Mouse (Mus musculus): Measurements from ENCODE around the gene Eif2d. TPM values are rescaled to one million over a fixed set of nuclear protein-coding genes. Genes with fewer than 3 reads are reported as not detected.

The Eif2d gene
- polyA plus RNA-seq, 1 experiment from 2014 or later = 51.1 TPM

- no peak for ATAC-seq
- 69% methylated on average over 2 of the region's 2 CpGs for WGBS
- H3K9ac ChIP-seq (ENCODE audit: low read depth, low read length) = no peak overlapping the region
- 0 out of 2 replicates have a peak, but pooled peaks cover 6% of the 10 kb centered on the region for H3K4me1 ChIP-seq (ENCODE audit: control insufficient read depth, insufficient read depth, low read length)
- H3K4me3 ChIP-seq (ENCODE audit: low read depth, low read length) = no peak overlapping the region
- H3K27ac ChIP-seq (ENCODE audit: low read length) = no peak overlapping the region
- no peaks in the 10 kb centered on the region for H3K27me3 ChIP-seq (ENCODE audit: control insufficient read depth, insufficient read depth, low read depth, low read length)
- H3K4me2 ChIP-seq (ENCODE audit: low read length) = no peak overlapping the region
- no peaks in the 10 kb centered on the region for H3K9me3 ChIP-seq (replicated peaks; ENCODE audit: control insufficient read depth, low read length, poor library complexity, severe bottlenecking)
- no peaks in the 10 kb centered on the region for H3K36me3 ChIP-seq (ENCODE audit: control insufficient read depth, insufficient read depth, low read length)
Measured at GRCm38 (mm10) chr1:131119026-131119425, 34.0 kb upstream of the Eif2d start.

GRCm38 (mm10) chr1:131121987-131122386 lies 31.0 kb upstream of the Eif2d start:
- no peak for ATAC-seq
- Histone ChIP-seq H3K4me1 (ENCODE audit: control insufficient read depth, insufficient read depth, low read length) (0 out of 2 replicates have a peak, but pooled peaks cover 1% of the 10 kb centered on the region), H3K27me3 (ENCODE audit: control insufficient read depth, insufficient read depth, low read depth, low read length) (no peaks in the 10 kb centered on the region), H3K4me3 (ENCODE audit: low read depth, low read length) (no peak overlapping the region), H3K36me3 (ENCODE audit: control insufficient read depth, insufficient read depth, low read length) (peaks cover 11% of the 10 kb centered on the region; the same call in 1 of the 2 replicates), H3K9me3 (replicated peaks; ENCODE audit: control insufficient read depth, low read length, poor library complexity, severe bottlenecking) (no peaks in the 10 kb centered on the region), H3K9ac (ENCODE audit: low read depth, low read length) (no peak overlapping the region), H3K27ac (ENCODE audit: low read length) (no peak overlapping the region), H3K4me2 (ENCODE audit: low read length) (no peak overlapping the region)
- WGBS = 36% methylated on average over 3 of the region's 3 CpGs

- H3K36me3 ChIP-seq (ENCODE audit: control insufficient read depth, insufficient read depth, low read length) = peaks cover 20% of the 10 kb centered on the region
- H3K4me3 ChIP-seq (ENCODE audit: low read depth, low read length) = no peak overlapping the region
- ATAC-seq = no peak
- no peak overlapping the region for H3K27ac ChIP-seq (ENCODE audit: low read length)
- WGBS = 70% methylated on average over 10 of the region's 10 CpGs
- H3K9me3 ChIP-seq (replicated peaks; ENCODE audit: control insufficient read depth, low read length, poor library complexity, severe bottlenecking) = no peaks in the 10 kb centered on the region
- H3K4me2 ChIP-seq (ENCODE audit: low read length) = no peak overlapping the region
- no peak overlapping the region for H3K9ac ChIP-seq (ENCODE audit: low read depth, low read length)
- no peaks in the 10 kb centered on the region for H3K27me3 ChIP-seq (ENCODE audit: control insufficient read depth, insufficient read depth, low read depth, low read length)
- H3K4me1 ChIP-seq (ENCODE audit: control insufficient read depth, insufficient read depth, low read length) = no peaks in the 10 kb centered on the region
Measured at GRCm38 (mm10) chr1:131123522-131124265, 29.3 kb upstream of the Eif2d start.

GRCm38 (mm10) chr1:131125987-131126744 lies 26.8 kb upstream of the Eif2d start:
- no peak overlapping the region for H3K9ac ChIP-seq (ENCODE audit: low read depth, low read length)
- H3K4me1 ChIP-seq (ENCODE audit: control insufficient read depth, insufficient read depth, low read length) = no peaks in the 10 kb centered on the region
- no peaks in the 10 kb centered on the region for H3K27me3 ChIP-seq (ENCODE audit: control insufficient read depth, insufficient read depth, low read depth, low read length)
- H3K4me3 ChIP-seq (ENCODE audit: low read depth, low read length) = no peak overlapping the region
- no peak overlapping the region for H3K27ac ChIP-seq (ENCODE audit: low read length)
- H3K4me2 ChIP-seq (ENCODE audit: low read length) = no peak overlapping the region
- 87% methylated on average over 11 of the region's 11 CpGs for WGBS
- no peaks in the 10 kb centered on the region for H3K9me3 ChIP-seq (replicated peaks; ENCODE audit: control insufficient read depth, low read length, poor library complexity, severe bottlenecking)
- peaks cover 40% of the 10 kb centered on the region for H3K36me3 ChIP-seq (ENCODE audit: control insufficient read depth, insufficient read depth, low read length)
- ATAC-seq = no peak

- no peaks in the 10 kb centered on the region for H3K9me3 ChIP-seq (replicated peaks; ENCODE audit: control insufficient read depth, low read length, poor library complexity, severe bottlenecking)
- peaks cover 32% of the 10 kb centered on the region for H3K4me1 ChIP-seq (ENCODE audit: control insufficient read depth, insufficient read depth, low read length)
- H3K27ac ChIP-seq (ENCODE audit: low read length) = no peak overlapping the region
- H3K9ac ChIP-seq (ENCODE audit: low read depth, low read length) = no peak overlapping the region
- H3K36me3 ChIP-seq (ENCODE audit: control insufficient read depth, insufficient read depth, low read length) = peaks cover 15% of the 10 kb centered on the region
- ATAC-seq = no peak
- H3K4me2 ChIP-seq (ENCODE audit: low read length) = peak overlapping the region; percentile 2; the same call in 1 of the 2 replicates
- H3K4me3 ChIP-seq (ENCODE audit: low read depth, low read length) = no peak overlapping the region
- 27% methylated on average over 6 of the region's 6 CpGs for WGBS
- no peaks in the 10 kb centered on the region for H3K27me3 ChIP-seq (ENCODE audit: control insufficient read depth, insufficient read depth, low read depth, low read length)
Measured at GRCm38 (mm10) chr1:131134231-131134630, 18.8 kb upstream of the Eif2d start.

GRCm38 (mm10) chr1:131134942-131135522 lies 17.9 kb upstream of the Eif2d start:
- Histone ChIP-seq H3K9ac (ENCODE audit: low read depth, low read length) (no peak overlapping the region), H3K36me3 (ENCODE audit: control insufficient read depth, insufficient read depth, low read length) (peaks cover 7% of the 10 kb centered on the region; the same call in 1 of the 2 replicates), H3K9me3 (replicated peaks; ENCODE audit: control insufficient read depth, low read length, poor library complexity, severe bottlenecking) (no peaks in the 10 kb centered on the region), H3K4me1 (ENCODE audit: control insufficient read depth, insufficient read depth, low read length) (peaks cover 34% of the 10 kb centered on the region), H3K4me3 (ENCODE audit: low read depth, low read length) (no peak overlapping the region), H3K27ac (ENCODE audit: low read length) (no peak overlapping the region), H3K4me2 (ENCODE audit: low read length) (peak overlapping the region; percentile 18; the same call in 1 of the 2 replicates), H3K27me3 (ENCODE audit: control insufficient read depth, insufficient read depth, low read depth, low read length) (no peaks in the 10 kb centered on the region)
- WGBS = 48% methylated on average over 8 of the region's 8 CpGs
- ATAC-seq = no peak

- H3K27ac ChIP-seq (ENCODE audit: low read length) = no peak overlapping the region
- H3K9me3 ChIP-seq (replicated peaks; ENCODE audit: control insufficient read depth, low read length, poor library complexity, severe bottlenecking) = no peaks in the 10 kb centered on the region
- peaks cover 34% of the 10 kb centered on the region for H3K4me1 ChIP-seq (ENCODE audit: control insufficient read depth, insufficient read depth, low read length)
- H3K4me3 ChIP-seq (ENCODE audit: low read depth, low read length) = peak overlapping the region; percentile 86; the same call in 1 of the 2 replicates
- no peak for ATAC-seq
- H3K36me3 ChIP-seq (ENCODE audit: control insufficient read depth, insufficient read depth, low read length) = no peaks in the 10 kb centered on the region
- H3K4me2 ChIP-seq (ENCODE audit: low read length) = peak overlapping the region; percentile 88
- no peaks in the 10 kb centered on the region for H3K27me3 ChIP-seq (ENCODE audit: control insufficient read depth, insufficient read depth, low read depth, low read length)
- WGBS = 86% methylated on average over 10 of the region's 10 CpGs
- H3K9ac ChIP-seq (ENCODE audit: low read depth, low read length) = no peak overlapping the region
Measured at GRCm38 (mm10) chr1:131135960-131136629, 16.9 kb upstream of the Eif2d start.

GRCm38 (mm10) chr1:131137111-131137510 lies 15.9 kb upstream of the Eif2d start:
- Histone ChIP-seq H3K9ac (ENCODE audit: low read depth, low read length) (peak overlapping the region; percentile 45), H3K4me2 (ENCODE audit: low read length) (peak overlapping the region; percentile 88), H3K9me3 (replicated peaks; ENCODE audit: control insufficient read depth, low read length, poor library complexity, severe bottlenecking) (no peaks in the 10 kb centered on the region), H3K27me3 (ENCODE audit: control insufficient read depth, insufficient read depth, low read depth, low read length) (no peaks in the 10 kb centered on the region), H3K4me1 (ENCODE audit: control insufficient read depth, insufficient read depth, low read length) (peaks cover 34% of the 10 kb centered on the region), H3K27ac (ENCODE audit: low read length) (peak overlapping the region; percentile 25), H3K36me3 (ENCODE audit: control insufficient read depth, insufficient read depth, low read length) (no peaks in the 10 kb centered on the region), H3K4me3 (ENCODE audit: low read depth, low read length) (peak overlapping the region; percentile 86)
- ATAC-seq = no peak
- WGBS = 2% methylated on average over 5 of the region's 5 CpGs
